Mouse (Mus musculus) hindbrain, embryonic 12.5 days (tissue): ENCODE measurements around the gene Prom1. TPM values are rescaled to one million over a fixed set of nuclear protein-coding genes. Genes with fewer than 3 reads are reported as not detected.

Experiments used
- ATAC-seq: fragments of 200-750 bp; cut with Nextera tagmentation; 2 replicates; pipeline ENCODE4 v1.8.0; 2017; ENCODE audit warnings: moderate TSS enrichment; ENCODE audit not compliant: low FRiP score
- H3K27ac ChIP-seq: fragments of 300-500 bp; sonication (generic); 2 replicates; pipeline ENCODE4 v1.5.1; 2016; ENCODE audit warnings: mild to moderate bottlenecking
- H3K27me3 ChIP-seq: fragments of 300-500 bp; sonication (generic); 2 replicates; pipeline ENCODE4 v1.6.1; 2016; ENCODE audit warnings: mild to moderate bottlenecking
- H3K36me3 ChIP-seq: fragments of 300-500 bp; sonication (generic); 2 replicates; pipeline ENCODE4 v1.6.1; 2016; ENCODE audit warnings: mild to moderate bottlenecking
- H3K4me1 ChIP-seq: fragments of 300-500 bp; sonication (generic); 2 replicates; pipeline ENCODE4 v1.6.1; 2016
- H3K4me2 ChIP-seq: fragments of 300-500 bp; sonication (generic); replicated peaks from 2 replicates; pipeline ENCODE4 v1.6.1; 2016; ENCODE audit warnings: mild to moderate bottlenecking
- H3K4me3 ChIP-seq: fragments of 300-500 bp; sonication (generic); 2 replicates; pipeline ENCODE4 v1.5.1; 2016; ENCODE audit warnings: mild to moderate bottlenecking
- H3K9ac ChIP-seq: fragments of 300-500 bp; sonication (generic); 2 replicates; pipeline ENCODE4 v1.6.1; 2016; ENCODE audit warnings: mild to moderate bottlenecking, moderate library complexity
- H3K9me3 ChIP-seq: fragments of 300-500 bp; sonication (generic); replicated peaks from 2 replicates; pipeline ENCODE4 v1.6.1; 2016; ENCODE audit warnings: mild to moderate bottlenecking
- WGBS: fragments of 180-500 bp; shearing (Covaris S2); methylation state at CpG from one replicate; pipeline ENCODE4 v1.1.7; 2016; 5-methylcytosine and 5-hydroxymethylcytosine counted together
- polyA plus RNA-seq: library from polyadenylated mRNA; unstranded; fragments of >200 nt; fragmentation: Nextera tagmentation; extraction: Ambion mirVana; gene quantifications from 2 replicates; pipeline ENCODE4 v1.2.1, GENCODE M21; 2016

Gene Prom1
- polyA plus RNA-seq, 1 experiment from 2014 or later: 95.5 TPM

GRCm38 (mm10) chr5:43953241-43953640 is 148.6 kb downstream of the Prom1 start:
- no peak for ATAC-seq
- Histone ChIP-seq H3K36me3 (no peaks in the 10 kb centered on the region), H3K9me3 (no peaks in the 10 kb centered on the region), H3K9ac (no peak overlapping the region), H3K4me2 (no peak overlapping the region), H3K4me1 (peaks cover 7% of the 10 kb centered on the region), H3K27me3 (no peaks in the 10 kb centered on the region), H3K4me3 (no peak overlapping the region), H3K27ac (no peak overlapping the region)
- 91% methylated on average over 1 of the region's 1 CpGs for WGBS

DNA sequence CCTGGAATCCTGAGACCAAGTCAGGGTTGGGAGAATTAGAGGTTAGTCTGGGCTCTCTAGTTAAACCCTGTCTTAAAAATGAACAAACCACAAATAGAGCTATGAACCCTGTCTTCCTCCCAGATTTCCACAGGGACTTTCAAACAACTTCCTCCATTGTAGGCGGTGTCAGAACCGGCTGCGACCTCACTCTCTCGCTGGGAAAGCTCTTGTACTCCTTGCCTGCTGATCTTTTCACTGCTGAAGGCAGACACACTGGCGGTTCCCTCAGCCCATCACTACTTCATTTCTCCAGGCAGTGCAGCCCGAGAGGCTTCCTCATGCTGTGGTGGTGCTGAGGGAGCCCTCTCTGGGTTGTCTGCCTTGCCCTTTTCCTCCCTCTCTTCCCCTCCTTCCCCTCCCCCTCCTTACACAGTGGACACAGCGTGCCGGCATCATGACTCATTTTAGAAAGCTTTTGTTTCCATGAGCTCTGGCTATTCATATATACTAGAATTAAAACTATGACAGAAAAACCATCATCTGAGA is 153.0 kb downstream of the Prom1 start:
- Histone ChIP-seq H3K36me3 (no peaks in the 10 kb centered on the region), H3K9ac (no peak overlapping the region), H3K4me3 (no peak overlapping the region; the same call in 1 of the 2 replicates), H3K4me2 (peak overlapping the region; percentile 77), H3K9me3 (no peaks in the 10 kb centered on the region), H3K27me3 (peaks cover 6% of the 10 kb centered on the region; the same call in 1 of the 2 replicates), H3K27ac (no peak overlapping the region), H3K4me1 (peaks cover 17% of the 10 kb centered on the region)
- ATAC-seq: peak; percentile 14; the same call in 1 of the 2 replicates
- WGBS: 4% methylated on average over 8 of the region's 8 CpGs

- Histone ChIP-seq H3K9ac (no peak overlapping the region; the same call in 1 of the 2 replicates), H3K9me3 (no peaks in the 10 kb centered on the region), H3K27me3 (peaks cover 6% of the 10 kb centered on the region; the same call in 1 of the 2 replicates), H3K4me1 (peaks cover 17% of the 10 kb centered on the region), H3K4me3 (peak overlapping the region; percentile 27), H3K27ac (no peak overlapping the region), H3K4me2 (peak overlapping the region; percentile 77), H3K36me3 (no peaks in the 10 kb centered on the region)
- WGBS: 3% methylated on average over 27 of the region's 27 CpGs
- ATAC-seq: peak; percentile 91
These were observed 153.6 kb downstream of the Prom1 start for GRCm38 (mm10) chr5:43948111-43948743.

DNA sequence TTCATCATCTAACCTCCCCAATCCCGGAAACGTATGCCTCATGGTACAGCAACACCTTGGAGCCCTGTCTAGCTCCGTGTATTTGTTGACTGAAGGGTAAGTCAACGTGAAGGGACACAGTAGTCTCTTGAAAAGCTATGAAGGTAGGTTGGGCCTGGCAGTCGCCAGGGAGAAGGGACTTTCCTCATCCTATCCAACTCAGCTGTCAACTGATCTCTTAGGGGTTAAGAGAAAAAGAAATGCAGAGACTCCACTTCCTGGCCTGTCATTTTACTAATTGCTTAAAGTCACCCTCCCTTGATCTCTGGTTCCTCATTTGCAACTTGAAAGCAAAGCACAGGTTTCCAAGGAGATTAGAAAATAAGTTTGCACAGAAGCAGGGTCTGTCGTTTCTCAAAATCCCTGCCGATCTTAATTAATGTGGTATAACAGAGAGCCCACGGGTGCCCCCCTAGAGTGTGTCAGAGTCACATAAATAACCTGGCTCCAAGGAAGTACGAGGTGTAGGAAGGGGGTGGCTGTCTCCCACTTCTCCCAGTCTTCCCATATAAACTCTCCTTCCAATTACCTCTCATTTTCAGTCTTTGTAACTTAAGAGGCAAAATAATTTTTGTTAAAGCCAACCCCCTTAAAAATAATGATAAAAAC is 154.4 kb downstream of the Prom1 start:
- Histone ChIP-seq H3K27ac (no peak overlapping the region), H3K4me3 (peak overlapping the region; percentile 27; the same call in 1 of the 2 replicates), H3K4me2 (peak overlapping the region; percentile 77), H3K36me3 (no peaks in the 10 kb centered on the region), H3K9ac (no peak overlapping the region), H3K9me3 (no peaks in the 10 kb centered on the region), H3K27me3 (peaks cover 6% of the 10 kb centered on the region; the same call in 1 of the 2 replicates), H3K4me1 (peaks cover 17% of the 10 kb centered on the region)
- 41% methylated on average over 9 of the region's 9 CpGs for WGBS
- ATAC-seq: peak; percentile 49

Other genes starting within 250 kb of the Prom1 start
- 5.1 and 5.9 TPM in 2 replicates for gene Cd38, start 233.5 kb downstream of the Prom1 start, polyA plus RNA-seq
- not detected in 2 replicates for gene Gm7879, start 188.9 kb downstream of the Prom1 start, polyA plus RNA-seq
- 0.94 and 1.1 TPM in 2 replicates for gene Fgfbp1, start 120.3 kb downstream of the Prom1 start, polyA plus RNA-seq
- 36.1 and 37.6 TPM in 2 replicates for gene Tapt1, start 124.6 kb upstream of the Prom1 start, polyA plus RNA-seq